ENCODE assay signal across 8 mouse cellular contexts in the genomic region with DNA sequence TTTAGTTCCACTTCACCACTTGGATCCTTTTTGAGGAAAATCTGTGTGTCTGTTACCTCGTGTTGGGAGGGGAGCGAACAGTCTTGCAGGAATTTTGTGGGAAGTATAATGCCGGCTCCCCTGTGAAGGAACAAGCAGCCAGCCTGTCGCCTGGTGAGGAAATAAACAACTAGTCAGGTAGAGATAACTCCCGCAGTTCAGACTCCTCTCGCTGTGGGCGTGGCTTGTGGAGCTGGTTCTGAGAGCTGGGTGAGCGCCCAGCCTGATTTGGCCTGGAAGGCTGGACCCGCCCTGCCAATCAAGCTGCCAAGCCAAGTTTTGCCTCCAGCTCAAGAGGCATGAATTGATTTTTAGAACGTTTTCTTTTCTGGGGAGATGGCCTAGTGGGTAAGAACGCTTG. TPM values are rescaled to one million over a fixed set of nuclear protein-coding genes. Genes with fewer than 3 reads are reported as not detected.
A peak's percentile ranks its signal among the peaks of the same experiment; 100 is the strongest.
DNase-seq lines count a peak whose midpoint lies in the region; ATAC-seq and TF ChIP-seq lines count a peak whose summit lies in the region.

No protein-coding gene starts in this region.

- no peaks in the 10 kb centered on the region for H3K9me3 ChIP-seq in intestine, postnatal 0 days (ENCODE audit: control insufficient read depth)

- H3K9ac ChIP-seq in intestine, postnatal 0 days (ENCODE audit: low read depth, low read length): peak overlapping the region; percentile 37; the same call in 1 of the 2 replicates

- peak; percentile 82 for DNase-seq in adrenal gland, postnatal 14 days
- peak; percentile 54 for DNase-seq in embryo, embryonic 9.5 days (ENCODE audit: extremely low spot score)
- DNase-seq in heart, adult 11 months: peak; percentile 98
- peak; percentile 42 to 43 for DNase-seq in left cerebral cortex, postnatal 36 days (ENCODE audit: low spot score in 2 of 2)
- DNase-seq in right cerebral cortex, postnatal 36 days (ENCODE audit: low spot score in 2 of 2): peak; percentile 39 to 44
- no peak for DNase-seq in natural killer cell, adult 2 months (ENCODE audit: low spot score in 2 of 2)

- intact Hi-C loops in left cerebral cortex, postnatal 36 days (cut with DNase I): no loop called here

- peak overlapping the region; percentile 52 for H3K4me3 ChIP-seq in intestine, postnatal 0 days (ENCODE audit: low read depth, low read length)

- peak overlapping the region; percentile 97 for H3K4me2 ChIP-seq in intestine, postnatal 0 days (replicated peaks; ENCODE audit: low read depth)

- TF ChIP-seq CTCF in intestine, postnatal 0 days (IDR thresholded peaks at IDR 0.05; ENCODE audit: low read depth): no peak

- H3K27ac ChIP-seq in intestine, postnatal 0 days (ENCODE audit: low read depth, low read length): peak overlapping the region; percentile 75

- H3K36me3 ChIP-seq in intestine, postnatal 0 days (ENCODE audit: control insufficient read depth, insufficient read depth): no peaks in the 10 kb centered on the region

- WGBS in intestine, postnatal 0 days: under 1% methylated on average over 11 of the region's 11 CpGs

- H3K27me3 ChIP-seq in intestine, postnatal 0 days (replicated peaks; ENCODE audit: control insufficient read depth, insufficient read depth, low read length): peaks cover 23% of the 10 kb centered on the region

- H3K4me1 ChIP-seq in intestine, postnatal 0 days (replicated peaks; ENCODE audit: control insufficient read depth, insufficient read depth, low read length): no peaks in the 10 kb centered on the region; the same call in 1 of the 2 replicates

- peak; percentile 92 for ATAC-seq in intestine, postnatal 0 days
- ATAC-seq in megakaryocyte progenitor cell, adult 5-6 weeks (replicated peaks; ENCODE audit: poor library complexity): peak; percentile 81

RNA-seq across cellular contexts. Expression of a gene that starts 0.6 kb away (rescaled TPM):
- 0.56 TPM in 1 of 2 replicates, not detected in the other for total RNA-seq in adrenal gland, postnatal 14 days (2021)
- polyA plus RNA-seq in intestine, postnatal 0 days (2015; fragmentation: Nextera tagmentation; extraction: Ambion mirVana): 0.46 and 0.52 TPM in 2 replicates
- total RNA-seq in left cerebral cortex, postnatal 36 days (2021): 1 to 10 TPM; 5.8 to 9.8 TPM
- not detected in 2 replicates for total RNA-seq in megakaryocyte progenitor cell, adult 5-6 weeks (2015)
- total RNA-seq in megakaryocyte progenitor cell, adult 5-6 weeks (2017): 0.07 TPM in 1 of 2 replicates, not detected in the other

Comparison
In these comparisons a context has a peak if more than half of its experiments do, and no peak if none do; other contexts are left out.
1. DNase-seq: peak in adrenal gland, postnatal 14 days (single experiment), embryo, embryonic 9.5 days (single experiment), heart, adult 11 months (single experiment), left cerebral cortex, postnatal 36 days (2 of 2) and right cerebral cortex, postnatal 36 days (2 of 2); none in natural killer cell, adult 2 months (0 of 2).